Mouse (Mus musculus) telencephalon, adult 2 months (tissue): ENCODE data around the gene Pigr.

ENCODE experiments used
- DNase-seq: peaks from one replicate; pipeline ENCODE4 v3.0.0-alpha.2; 2011; ENCODE audit warnings: low read depth, low spot score

Gene Pigr

GRCm38 (mm10) chr1:130877889-130878614 lies 51.6 kb downstream of the Pigr start:
- DNase-seq = no peak

GRCm38 (mm10) chr1:130879927-130880326 lies 53.4 kb downstream of the Pigr start:
- DNase-seq = no peak

DNA sequence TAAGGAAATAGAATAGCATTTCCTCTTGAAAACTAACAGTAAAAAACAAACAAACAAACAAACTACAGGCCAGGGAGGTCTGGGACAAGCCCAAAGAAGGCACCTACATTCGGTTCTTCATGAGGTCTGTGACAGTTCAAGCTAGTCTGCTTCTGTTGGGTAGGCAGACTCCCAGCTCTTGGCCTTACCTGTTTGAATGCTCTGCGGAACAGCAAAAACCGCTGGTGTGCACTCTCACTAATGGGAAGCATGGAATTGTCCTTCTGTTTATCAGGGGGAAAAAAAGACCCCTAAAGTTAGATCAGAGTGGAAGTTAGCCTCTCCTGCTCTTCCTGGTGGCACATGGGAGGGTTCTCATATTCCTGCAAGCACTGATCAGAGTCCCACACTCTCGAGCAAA lies 56.7 kb downstream of the Pigr start:
- no peak for DNase-seq

- no peak for DNase-seq
These were observed 60.9 kb downstream of the Pigr start, which contains the start of gene Il24 for GRCm38 (mm10) chr1:130887354-130887753. Il24 (minus strand) TSS chr1:130887454.

GRCm38 (mm10) chr1:130892446-130892845 lies 66.0 kb downstream of the Pigr start:
- DNase-seq = no peak

GRCm38 (mm10) chr1:130893329-130894040 lies 67.0 kb downstream of the Pigr start:
- no peak for DNase-seq

DNA sequence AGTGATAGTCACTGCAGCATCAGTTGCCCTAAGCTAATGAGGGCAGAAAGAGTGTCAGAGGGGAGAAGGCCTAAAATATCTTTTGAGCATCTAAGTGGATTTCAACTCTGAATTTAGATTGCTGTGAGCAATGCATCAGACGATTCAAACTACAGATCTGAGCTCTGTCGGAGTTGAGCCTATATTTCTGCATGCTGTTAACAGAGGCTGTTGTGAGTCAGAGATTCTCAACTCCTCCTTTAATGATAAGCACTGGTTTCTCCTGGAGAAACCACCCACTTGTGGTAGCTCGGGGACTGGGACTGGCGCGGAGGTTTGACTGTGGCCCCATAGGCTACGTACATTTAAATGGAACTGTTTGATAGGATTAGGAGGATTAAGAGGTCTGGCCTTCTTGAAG lies 68.0 kb downstream of the Pigr start:
- no peak for DNase-seq
